Mouse (Mus musculus) c-Kit-negative CD71-positive TER-119-positive erythroid progenitor cells, embryonic 14.5 days (primary cell): ENCODE measurements around the gene Zfp811.
A peak's percentile ranks its signal among the peaks of the same experiment; 100 is the strongest.
"Not testable (repeated sequence)": the region's sequence is repeated elsewhere in the genome, so short reads cannot be mapped to it uniquely, and the experiment has no call there.

Source experiments
- DNase-seq: peaks from one replicate; pipeline ENCODE4 v3.0.0-alpha.2; 2013; ENCODE audit warnings: low read depth, low spot score

The Zfp811 gene

GRCm38 (mm10) chr17:32809544-32810374 is at the start of gene Zfp811:
Gene Zfp811, minus strand, starts transcription at chr17:32809931.
- DNase-seq = no peak

- DNase-seq = not testable (repeated sequence)
Measured at GRCm38 (mm10) chr17:32856713-32857112, 47.0 kb upstream of the Zfp811 start.

DNA sequence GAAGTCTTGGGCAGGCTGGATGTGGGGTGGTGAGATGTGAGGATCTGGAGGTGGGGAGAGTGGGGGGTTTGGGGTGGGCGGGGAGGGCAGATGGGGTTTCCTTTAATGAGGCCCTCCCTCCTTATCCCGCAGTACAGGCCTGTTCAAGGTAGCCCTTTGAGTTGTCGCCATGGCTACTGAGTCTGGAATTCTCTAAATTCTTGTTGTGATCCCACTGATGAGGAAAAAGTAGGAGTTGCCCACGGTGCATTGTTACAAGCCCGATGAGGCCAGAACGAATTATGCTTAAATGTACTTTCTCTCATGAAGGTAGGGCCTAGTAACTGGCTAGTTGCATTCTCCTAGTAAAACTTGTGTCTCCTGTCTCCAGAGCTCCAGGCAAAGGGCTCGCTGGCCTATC is 41.9 kb upstream of the Zfp811 start:
- DNase-seq = no peak

GRCm38 (mm10) chr17:32841388-32841787 is 31.7 kb upstream of the Zfp811 start:
- DNase-seq = no peak

GRCm38 (mm10) chr17:32839083-32839802 is 29.5 kb upstream of the Zfp811 start:
- no peak for DNase-seq

DNA sequence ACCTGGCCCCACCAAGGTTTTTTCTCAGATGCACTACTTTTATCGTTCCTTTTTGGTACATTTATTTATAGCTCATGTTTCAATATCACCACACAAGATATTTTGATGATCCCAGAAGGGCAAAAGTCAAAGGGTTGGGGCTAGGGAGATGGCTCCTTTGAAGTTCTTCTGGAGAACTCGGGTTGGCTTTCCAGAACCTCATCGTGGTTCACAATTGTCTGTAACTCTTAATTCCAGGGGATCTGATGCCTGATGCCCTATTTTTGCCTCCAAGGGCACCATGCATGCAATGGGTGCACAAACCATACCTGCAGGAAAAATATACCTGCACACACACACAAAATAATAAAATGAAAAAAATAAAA is 20.7 kb upstream of the Zfp811 start:
- no peak for DNase-seq

- peak; percentile 29 for DNase-seq
Measured at GRCm38 (mm10) chr17:32829540-32830417, 20.0 kb upstream of the Zfp811 start, which contains the start of gene Zfp799. Gene Zfp799, minus strand, starts transcription at chr17:32830261.

- DNase-seq = no peak
Measured at GRCm38 (mm10) chr17:32816074-32816784, 6.5 kb upstream of the Zfp811 start.

DNA sequence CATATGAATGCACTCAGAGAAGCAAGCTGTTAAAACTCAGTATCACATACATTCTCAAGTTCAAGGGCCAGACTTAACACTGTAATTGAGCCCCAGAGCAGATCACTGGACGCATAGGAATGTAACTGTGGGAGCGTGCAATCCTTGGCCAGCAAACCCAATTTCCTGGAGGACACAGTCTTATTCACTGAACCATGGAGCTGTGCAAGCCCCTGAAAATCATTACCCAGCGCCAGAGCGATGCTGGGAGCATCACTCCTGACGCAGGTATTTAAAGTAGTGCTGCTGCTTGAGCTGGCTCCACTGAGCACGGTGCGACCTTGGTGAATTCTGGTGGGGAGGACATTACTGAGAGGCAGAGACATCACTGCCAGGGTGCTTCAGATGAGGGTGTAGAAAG is 4.4 kb upstream of the Zfp811 start:
- no peak for DNase-seq

DNA sequence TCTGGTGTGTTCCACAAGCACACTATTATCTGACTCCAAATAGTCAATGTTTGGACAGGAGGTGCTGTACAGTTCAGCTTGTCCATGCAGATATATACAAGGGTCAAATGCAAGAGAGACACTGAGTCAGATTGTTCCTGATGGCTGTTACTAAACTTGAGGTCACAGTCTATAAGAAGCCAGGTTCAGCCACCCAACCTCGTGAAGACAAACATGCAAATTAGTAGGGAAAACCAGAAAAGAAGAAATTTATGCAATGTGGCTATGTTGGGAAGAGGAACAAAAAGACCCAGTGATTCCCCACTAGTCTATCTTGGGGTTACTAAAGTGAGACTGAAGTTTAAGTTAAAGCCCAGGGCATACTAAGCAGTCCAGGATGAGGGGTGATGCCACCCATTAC is 917 bp upstream of the Zfp811 start:
- no peak for DNase-seq

GRCm38 (mm10) chr17:32808921-32809320 is 810 bp downstream of the Zfp811 start:
- DNase-seq = no peak

DNA sequence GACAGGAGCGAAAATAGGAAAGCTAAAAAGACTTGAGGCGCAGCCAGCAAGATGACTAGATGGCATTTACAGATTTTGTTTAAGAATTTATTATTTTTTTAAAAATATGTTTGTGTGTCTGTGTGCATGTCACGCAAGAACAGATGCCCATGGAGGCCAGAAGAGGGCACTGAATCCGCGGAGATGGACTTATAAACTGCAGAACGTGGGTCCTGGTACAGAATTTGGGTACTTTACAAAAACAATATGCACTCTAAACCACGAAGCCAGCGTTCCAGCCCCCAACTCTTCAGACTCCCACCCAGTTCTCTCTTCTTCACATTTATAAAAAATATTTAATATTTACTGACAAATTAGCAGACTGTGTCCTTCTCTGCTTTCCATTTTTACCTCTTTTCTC is 20.5 kb downstream of the Zfp811 start:
- DNase-seq = no peak

GRCm38 (mm10) chr17:32788576-32788975 is 21.2 kb downstream of the Zfp811 start:
- DNase-seq = no peak

DNA sequence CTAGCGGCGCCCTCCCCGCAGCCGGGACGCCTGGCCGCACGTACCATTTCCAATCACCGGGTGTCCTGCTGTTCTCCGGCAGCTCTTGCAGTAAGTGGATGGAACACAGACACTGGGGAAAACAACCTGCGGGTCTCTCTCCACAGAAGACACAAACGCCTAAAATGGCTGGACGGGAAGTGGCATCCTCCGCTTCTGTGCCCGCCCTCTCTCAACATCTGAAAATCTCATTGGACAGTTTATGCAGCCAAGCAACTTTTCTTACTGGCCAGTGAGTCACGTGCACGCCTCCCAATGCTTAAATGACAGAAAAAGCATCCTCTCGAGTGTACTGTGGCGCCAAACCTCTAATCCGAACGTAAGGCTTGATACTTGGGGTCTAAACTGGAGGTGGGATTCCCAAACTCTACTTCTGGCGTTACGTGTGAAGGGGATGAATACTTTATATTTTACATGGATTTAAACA is 21.6 kb downstream of the Zfp811 start, which contains the start of gene Zfp871:
TSS of gene Zfp871 (minus strand) at position 194 of the 466 bp plus-strand sequence.
- DNase-seq = peak; percentile 87

DNA sequence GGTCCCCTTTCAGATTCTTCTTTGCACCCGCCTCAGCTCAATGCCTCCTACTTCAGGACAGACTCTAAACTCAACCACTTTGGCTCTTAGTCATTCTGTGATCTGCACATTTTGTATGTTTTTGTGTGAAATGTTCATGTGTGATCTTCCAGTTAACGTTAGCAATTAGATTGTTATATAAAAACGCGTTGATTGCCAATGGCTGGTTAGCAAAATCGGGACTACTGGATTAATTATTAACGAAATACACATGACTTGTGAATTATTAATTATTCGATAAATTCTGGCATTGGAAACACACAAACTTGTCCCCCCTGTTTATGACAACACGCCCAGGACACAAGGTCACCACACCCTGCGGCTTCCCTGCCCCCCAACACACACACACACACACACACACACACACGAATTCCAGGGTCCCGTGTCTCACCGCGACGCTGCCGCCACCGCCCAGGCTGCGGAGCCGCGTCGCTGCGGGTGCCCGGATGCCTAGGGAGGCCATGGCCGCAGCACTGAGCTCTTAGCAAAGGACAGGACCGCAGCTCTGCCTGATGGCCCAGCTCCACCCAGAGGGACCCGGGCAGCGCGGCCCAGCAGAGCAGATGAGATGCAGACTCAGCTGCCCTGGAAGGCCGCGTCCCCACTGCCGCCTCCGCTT is 22.2 kb downstream of the Zfp811 start:
- no peak for DNase-seq

GRCm38 (mm10) chr17:32786944-32787343 is 22.8 kb downstream of the Zfp811 start:
- no peak for DNase-seq

- no peak for DNase-seq
Measured at GRCm38 (mm10) chr17:32785656-32786055, 24.1 kb downstream of the Zfp811 start.

DNA sequence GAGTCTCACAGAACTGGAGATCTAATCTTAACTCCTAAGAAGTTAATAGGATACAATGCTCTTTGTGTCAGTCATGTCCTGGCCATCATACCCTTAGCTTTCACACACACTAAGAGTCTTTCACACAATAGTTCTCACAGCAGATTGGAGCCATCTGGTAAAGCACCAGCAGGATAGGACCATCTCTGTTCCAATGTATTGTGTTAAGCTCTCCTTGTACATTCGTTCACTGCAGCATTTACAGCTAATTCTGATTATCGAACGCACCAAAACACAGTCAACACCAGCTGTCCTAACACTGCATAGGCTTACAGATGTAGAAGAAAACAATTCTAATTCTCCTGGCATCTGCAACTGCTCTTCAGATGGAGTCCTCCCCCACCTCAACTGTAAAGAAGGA is 32.2 kb downstream of the Zfp811 start:
- no peak for DNase-seq

GRCm38 (mm10) chr17:32771213-32771612 is 38.5 kb downstream of the Zfp811 start:
- no peak for DNase-seq

GRCm38 (mm10) chr17:32766422-32766821 is 43.3 kb downstream of the Zfp811 start:
- no peak for DNase-seq

- DNase-seq = no peak
Measured at GRCm38 (mm10) chr17:32757331-32757730, 52.4 kb downstream of the Zfp811 start.
